Mouse (Mus musculus) ES-Bruce4 (cell line): ENCODE results near the gene Baat. TPM values are rescaled to one million over a fixed set of nuclear protein-coding genes. Genes with fewer than 3 reads are reported as not detected.
"Not testable (repeated sequence)": the region's sequence is repeated elsewhere in the genome, so short reads cannot be mapped to it uniquely, and the experiment has no call there.

Experiments used
- H3K27ac ChIP-seq: 2 replicates; pipeline ENCODE4 v1.5.1; 2012; ENCODE audit warnings: low read length, inconsistent platforms; ENCODE audit not compliant: insufficient read depth
- H3K27me3 ChIP-seq: 2 replicates; pipeline ENCODE4 v1.6.1; 2012; ENCODE audit warnings: mild to moderate bottlenecking, low read length, inconsistent platforms; ENCODE audit not compliant: control insufficient read depth, poor library complexity, insufficient read depth, severe bottlenecking
- H3K36me3 ChIP-seq: 2 replicates; pipeline ENCODE4 v1.6.1; 2012; ENCODE audit warnings: inconsistent platforms, mild to moderate bottlenecking, low read length, moderate library complexity; ENCODE audit not compliant: control insufficient read depth, poor library complexity, insufficient read depth, severe bottlenecking
- H3K4me1 ChIP-seq: one replicate; pipeline ENCODE4 v1.8.1; 2011; ENCODE audit warnings: low read length; ENCODE audit not compliant: control insufficient read depth, insufficient read depth
- H3K4me3 ChIP-seq: 2 replicates; pipeline ENCODE4 v1.5.1; 2011; ENCODE audit warnings: low read depth, mild to moderate bottlenecking, low read length
- H3K9ac ChIP-seq: 2 replicates; pipeline ENCODE4 v1.6.1; 2012; ENCODE audit warnings: low read depth, mild to moderate bottlenecking, inconsistent platforms; ENCODE audit not compliant: poor library complexity, severe bottlenecking
- H3K9me3 ChIP-seq: replicated peaks from 2 replicates; pipeline ENCODE4 v1.6.1; 2012; ENCODE audit warnings: mild to moderate bottlenecking, low read length, inconsistent platforms; ENCODE audit not compliant: control insufficient read depth, poor library complexity, insufficient read depth, severe bottlenecking
- CTCF ChIP-seq: IDR thresholded peaks from one replicate; pipeline ENCODE4 v1.8.1; 2011; ENCODE audit warnings: low read depth, low read length
- EP300 ChIP-seq: IDR thresholded peaks from 2 replicates; pipeline ENCODE4 v1.6.1; 2011; ENCODE audit warnings: low read depth, low read length; ENCODE audit not compliant: insufficient read depth
- POLR2A ChIP-seq: IDR thresholded peaks from one replicate; pipeline ENCODE4 v1.8.1; 2011; ENCODE audit warnings: low read length; ENCODE audit not compliant: insufficient read depth
- polyA plus RNA-seq: library from polyadenylated mRNA; stranded (reverse); fragments of >200 nt; gene quantifications from 2 replicates; pipeline ENCODE4 v1.2.4, GENCODE M21; 2011; ENCODE audit warnings: low read depth; ENCODE audit not compliant: missing spikeins, insufficient read depth, insufficient read length

The Baat gene
- polyA plus RNA-seq, 1 experiment = 0.42 TPM

- H3K9ac ChIP-seq = no peak overlapping the region
- no peak overlapping the region for H3K27ac ChIP-seq
- H3K36me3 ChIP-seq = peaks cover 20% of the 10 kb centered on the region
- no peak overlapping the region for H3K4me3 ChIP-seq
- H3K4me1 ChIP-seq = no peaks in the 10 kb centered on the region
- H3K27me3 ChIP-seq = no peaks in the 10 kb centered on the region
- TF ChIP-seq CTCF (no peak), POLR2A (no peak), EP300 (no peak)
- H3K9me3 ChIP-seq = no peaks in the 10 kb centered on the region
These were observed 2.8 kb upstream of the Baat start for GRCm38 (mm10) chr4:49509183-49509582.

GRCm38 (mm10) chr4:49503563-49503962 lies 2.8 kb downstream of the Baat start:
- no peak overlapping the region for H3K4me3 ChIP-seq
- H3K36me3 ChIP-seq = no peaks in the 10 kb centered on the region
- TF ChIP-seq EP300 (no peak), CTCF (no peak), POLR2A (no peak)
- no peaks in the 10 kb centered on the region for H3K27me3 ChIP-seq
- no peaks in the 10 kb centered on the region for H3K4me1 ChIP-seq
- H3K9me3 ChIP-seq = no peaks in the 10 kb centered on the region
- H3K9ac ChIP-seq = no peak overlapping the region
- no peak overlapping the region for H3K27ac ChIP-seq

GRCm38 (mm10) chr4:49485934-49486650 lies 20.3 kb downstream of the Baat start:
- not testable (repeated sequence) for H3K27ac ChIP-seq, H3K9me3 ChIP-seq, H3K4me3 ChIP-seq, H3K9ac ChIP-seq, H3K4me1 ChIP-seq, H3K36me3 ChIP-seq, H3K27me3 ChIP-seq

- H3K4me3 ChIP-seq = no peak overlapping the region
- no peaks in the 10 kb centered on the region for H3K36me3 ChIP-seq
- peaks cover 1% of the 10 kb centered on the region for H3K4me1 ChIP-seq
- H3K9ac ChIP-seq = no peak overlapping the region
- no peaks in the 10 kb centered on the region for H3K27me3 ChIP-seq
- H3K27ac ChIP-seq = no peak overlapping the region
- no peaks in the 10 kb centered on the region for H3K9me3 ChIP-seq
- TF ChIP-seq CTCF (no peak), POLR2A (no peak), EP300 (no peak)
These were observed 20.9 kb downstream of the Baat start for GRCm38 (mm10) chr4:49485442-49485841.

- TF ChIP-seq EP300 = no peak
- no peak for TF ChIP-seq POLR2A
- TF ChIP-seq CTCF = no peak
- H3K4me3 ChIP-seq = no peak overlapping the region
- no peaks in the 10 kb centered on the region for H3K9me3 ChIP-seq
- H3K9ac ChIP-seq = no peak overlapping the region
- H3K27me3 ChIP-seq = no peaks in the 10 kb centered on the region
- H3K36me3 ChIP-seq = no peaks in the 10 kb centered on the region
- H3K4me1 ChIP-seq = peaks cover 5% of the 10 kb centered on the region
- no peak overlapping the region for H3K27ac ChIP-seq
These were observed 25.5 kb downstream of the Baat start for GRCm38 (mm10) chr4:49480896-49481295.

GRCm38 (mm10) chr4:49480104-49480760 lies 26.1 kb downstream of the Baat start:
- peaks cover 5% of the 10 kb centered on the region for H3K4me1 ChIP-seq
- H3K27me3 ChIP-seq = no peaks in the 10 kb centered on the region
- H3K4me3 ChIP-seq = no peak overlapping the region
- H3K9me3 ChIP-seq = no peaks in the 10 kb centered on the region
- peak overlapping the region; percentile 48; the same call in 1 of the 2 replicates for H3K9ac ChIP-seq
- no peaks in the 10 kb centered on the region for H3K36me3 ChIP-seq
- no peak overlapping the region for H3K27ac ChIP-seq
- TF ChIP-seq CTCF = no peak
- no peak for TF ChIP-seq EP300
- no peak for TF ChIP-seq POLR2A

- not testable (repeated sequence) for H3K9ac ChIP-seq, H3K9me3 ChIP-seq, H3K4me1 ChIP-seq, H3K36me3 ChIP-seq, H3K27me3 ChIP-seq, H3K4me3 ChIP-seq, H3K27ac ChIP-seq
These were observed 27.3 kb downstream of the Baat start for GRCm38 (mm10) chr4:49479035-49479434.
